Mouse (Mus musculus) liver, postnatal 0 days (tissue): ENCODE results near the gene Usp39. TPM values are rescaled to one million over a fixed set of nuclear protein-coding genes. Genes with fewer than 3 reads are reported as not detected.
A peak's percentile ranks its signal among the peaks of the same experiment; 100 is the strongest.

Experiments used
- ATAC-seq: fragments of 200-750 bp; cut with Nextera tagmentation; 2 replicates; pipeline ENCODE4 v1.8.0; 2017; ENCODE audit warnings: mild to moderate bottlenecking, moderate library complexity
- DNase-seq: peaks from one replicate; pipeline ENCODE4 v3.0.0-alpha.2; 2016
- H3K27ac ChIP-seq: fragments of 300-500 bp; sonication (generic); 2 replicates; pipeline ENCODE4 v1.5.1; 2014; ENCODE audit warnings: antibody characterized with exemption, moderate library complexity, mild to moderate bottlenecking, low read depth
- H3K27me3 ChIP-seq: fragments of 300-500 bp; sonication (generic); 2 replicates; pipeline ENCODE4 v1.6.1; 2014; ENCODE audit warnings: low read length, control low read depth, mixed read lengths; ENCODE audit not compliant: insufficient read depth
- H3K36me3 ChIP-seq: fragments of 300-500 bp; sonication (generic); replicated peaks from 2 replicates; pipeline ENCODE4 v1.6.1; 2014; ENCODE audit warnings: mild to moderate bottlenecking, control low read depth, low read length, moderate library complexity, mixed read lengths; ENCODE audit not compliant: insufficient read depth
- H3K4me1 ChIP-seq: fragments of 300-500 bp; sonication (generic); 2 replicates; pipeline ENCODE4 v1.6.1; 2014; ENCODE audit warnings: antibody characterized with exemption, mild to moderate bottlenecking, control low read depth; ENCODE audit not compliant: insufficient read depth
- H3K4me2 ChIP-seq: fragments of 300-500 bp; sonication (generic); 2 replicates; pipeline ENCODE4 v1.6.1; 2014; ENCODE audit warnings: low read depth, mild to moderate bottlenecking, low read length, moderate library complexity, mixed read lengths
- H3K4me3 ChIP-seq: fragments of 300-500 bp; sonication (generic); 2 replicates; pipeline ENCODE4 v1.5.1; 2014; ENCODE audit warnings: low read depth, low read length
- H3K9ac ChIP-seq: fragments of 300-500 bp; sonication (generic); replicated peaks from 2 replicates; pipeline ENCODE4 v1.6.1; 2014; ENCODE audit warnings: mild to moderate bottlenecking, moderate library complexity
- H3K9me3 ChIP-seq: fragments of 300-500 bp; sonication (generic); 2 replicates; pipeline ENCODE4 v1.6.1; 2016; ENCODE audit warnings: mild to moderate bottlenecking, control low read depth, low read length, mixed read lengths
- CTCF ChIP-seq: sonication (generic); IDR thresholded peaks from 2 replicates; pipeline ENCODE4 v1.5.1; 2016; ENCODE audit warnings: antibody characterized with exemption, low read depth
- EP300 ChIP-seq: IDR thresholded peaks from 2 replicates; pipeline ENCODE4 v1.6.1; 2016; ENCODE audit warnings: antibody characterized with exemption, low read depth, mild to moderate bottlenecking
- WGBS: fragments of 180-500 bp; shearing (Covaris S2); extraction: QIAGEN DNeasy Blood & Tissue Kit; methylation state at CpG from one replicate; pipeline ENCODE4 v1.1.7; 2014; ENCODE audit not compliant: insufficient replicate concordance; 5-methylcytosine and 5-hydroxymethylcytosine counted together
- polyA plus RNA-seq: library from polyadenylated mRNA; unstranded; fragments of >200 nt; fragmentation: Nextera tagmentation; extraction: Ambion mirVana; gene quantifications from 2 replicates; pipeline ENCODE4 v1.2.1, GENCODE M21; 2015

Gene Usp39
- polyA plus RNA-seq, 1 experiment from 2014 or later: 21.7 TPM

- Histone ChIP-seq H3K27me3 (no peaks in the 10 kb centered on the region), H3K9me3 (no peaks in the 10 kb centered on the region), H3K4me2 (peak overlapping the region; percentile 31), H3K4me3 (no peak overlapping the region; the same call in 1 of the 2 replicates), H3K27ac (no peak overlapping the region), H3K9ac (no peak overlapping the region), H3K4me1 (peaks cover 44% of the 10 kb centered on the region), H3K36me3 (no peaks in the 10 kb centered on the region; the same call in 1 of the 2 replicates)
- peak; percentile 26 for ATAC-seq
- DNase-seq: no peak
- WGBS: 30% methylated on average over 15 of the region's 15 CpGs
- TF ChIP-seq CTCF (no peak), EP300 (no peak)
Observed at GRCm38 (mm10) chr6:72374820-72375563, 30.0 kb upstream of the Usp39 start.

- no peak overlapping the region for H3K9ac ChIP-seq
- TF ChIP-seq EP300: no peak
- H3K4me1 ChIP-seq: peaks cover 37% of the 10 kb centered on the region
- no peak overlapping the region for H3K27ac ChIP-seq
- no peak overlapping the region for H3K4me3 ChIP-seq
- peaks cover 5% of the 10 kb centered on the region for H3K36me3 ChIP-seq
- ATAC-seq: no peak
- no peaks in the 10 kb centered on the region for H3K9me3 ChIP-seq
- WGBS: 46% methylated on average over 7 of the region's 7 CpGs
- no peak for DNase-seq
- H3K27me3 ChIP-seq: no peaks in the 10 kb centered on the region
- H3K4me2 ChIP-seq: no peak overlapping the region
Observed at GRCm38 (mm10) chr6:72374206-72374605, 29.2 kb upstream of the Usp39 start.

GRCm38 (mm10) chr6:72373184-72373583 is 28.2 kb upstream of the Usp39 start:
- Histone ChIP-seq H3K4me2 (no peak overlapping the region), H3K9me3 (no peaks in the 10 kb centered on the region), H3K4me3 (no peak overlapping the region), H3K27me3 (no peaks in the 10 kb centered on the region), H3K9ac (no peak overlapping the region), H3K4me1 (peaks cover 36% of the 10 kb centered on the region), H3K27ac (no peak overlapping the region), H3K36me3 (peaks cover 11% of the 10 kb centered on the region)
- WGBS: 78% methylated on average over 4 of the region's 4 CpGs
- DNase-seq: no peak
- TF ChIP-seq EP300 (no peak), CTCF (no peak)
- ATAC-seq: no peak

GRCm38 (mm10) chr6:72371571-72371970 is 26.6 kb upstream of the Usp39 start:
- no peak for TF ChIP-seq EP300
- TF ChIP-seq CTCF: no peak
- Histone ChIP-seq H3K4me3 (no peak overlapping the region), H3K4me2 (no peak overlapping the region), H3K9me3 (no peaks in the 10 kb centered on the region), H3K27me3 (no peaks in the 10 kb centered on the region), H3K4me1 (peaks cover 36% of the 10 kb centered on the region), H3K36me3 (peaks cover 12% of the 10 kb centered on the region), H3K9ac (0 out of 2 replicates have a peak overlapping the region, but pooled peaks have one; percentile 16), H3K27ac (peak overlapping the region; percentile 63)
- ATAC-seq (peak; percentile 10; the same call in 1 of the 2 replicates), DNase-seq (no peak)
- WGBS: 38% methylated on average over 1 of the region's 1 CpGs

GRCm38 (mm10) chr6:72371147-72371546 is 26.2 kb upstream of the Usp39 start:
- DNase-seq (peak; percentile 52), ATAC-seq (peak; percentile 62)
- no peak for TF ChIP-seq CTCF
- TF ChIP-seq EP300: no peak
- H3K4me1 ChIP-seq: peaks cover 36% of the 10 kb centered on the region
- H3K27me3 ChIP-seq: no peaks in the 10 kb centered on the region
- peak overlapping the region; percentile 63 for H3K27ac ChIP-seq
- H3K9ac ChIP-seq: 0 out of 2 replicates have a peak overlapping the region, but pooled peaks have one; percentile 16
- H3K4me2 ChIP-seq: no peak overlapping the region
- H3K9me3 ChIP-seq: no peaks in the 10 kb centered on the region
- no peak overlapping the region for H3K4me3 ChIP-seq
- peaks cover 12% of the 10 kb centered on the region for H3K36me3 ChIP-seq
- 71% methylated on average over 5 of the region's 5 CpGs for WGBS

GRCm38 (mm10) chr6:72370091-72370490 is 25.1 kb upstream of the Usp39 start:
- peaks cover 12% of the 10 kb centered on the region for H3K36me3 ChIP-seq

More at GRCm38 (mm10) chr6:72370091-72370490, 25.1 kb upstream of the Usp39 start:
- H3K4me3 ChIP-seq: no peak overlapping the region
- peaks cover 34% of the 10 kb centered on the region for H3K4me1 ChIP-seq
- no peak for ATAC-seq
- no peak overlapping the region; the same call in 1 of the 2 replicates for H3K27ac ChIP-seq
- no peaks in the 10 kb centered on the region for H3K9me3 ChIP-seq
- H3K4me2 ChIP-seq: no peak overlapping the region
- H3K27me3 ChIP-seq: no peaks in the 10 kb centered on the region
- WGBS: 85% methylated on average over 12 of the region's 12 CpGs
- no peak overlapping the region for H3K9ac ChIP-seq
- TF ChIP-seq CTCF: no peak
- TF ChIP-seq EP300: no peak
- DNase-seq: no peak
